Mouse (Mus musculus): ENCODE results near the gene Galnt9. TPM values are rescaled to one million over a fixed set of nuclear protein-coding genes. Genes with fewer than 3 reads are reported as not detected.

Galnt9 gene
- polyA plus RNA-seq, 1 experiment from 2014 or later = 14.2 TPM

- H3K4me1 ChIP-seq = peaks cover 11% of the 10 kb centered on the region; the same call in 1 of the 2 replicates
These were observed 51.2 kb downstream of the Galnt9 start for GRCm38 (mm10) chr5:110595341-110595740.

GRCm38 (mm10) chr5:110596086-110596780, 52.1 kb downstream of the Galnt9 start:
- Histone ChIP-seq H3K4me1 (peaks cover 11% of the 10 kb centered on the region; the same call in 1 of the 2 replicates), H3K27ac (replicated peaks) (no peak overlapping the region), H3K27me3 (no peaks in the 10 kb centered on the region), H3K9me3 (no peaks in the 10 kb centered on the region), H3K4me2 (replicated peaks) (no peak overlapping the region), H3K4me3 (no peak overlapping the region), H3K9ac (replicated peaks) (no peak overlapping the region), H3K36me3 (no peaks in the 10 kb centered on the region)
- 90% methylated on average over 15 of the region's 15 CpGs for WGBS
- no peak for ATAC-seq (replicated peaks)

More at GRCm38 (mm10) chr5:110595341-110595740, 51.2 kb downstream of the Galnt9 start:
- Histone ChIP-seq H3K4me2 (replicated peaks) (no peak overlapping the region), H3K27me3 (no peaks in the 10 kb centered on the region), H3K9ac (replicated peaks) (no peak overlapping the region), H3K36me3 (no peaks in the 10 kb centered on the region), H3K4me3 (no peak overlapping the region), H3K27ac (replicated peaks) (no peak overlapping the region), H3K9me3 (no peaks in the 10 kb centered on the region)
- no peak for ATAC-seq (replicated peaks)
- 89% methylated on average over 10 of the region's 10 CpGs for WGBS

- H3K36me3 ChIP-seq = no peaks in the 10 kb centered on the region
- WGBS = 58% methylated on average over 2 of the region's 2 CpGs
- no peaks in the 10 kb centered on the region for H3K27me3 ChIP-seq
- H3K4me1 ChIP-seq = peaks cover 11% of the 10 kb centered on the region; the same call in 1 of the 2 replicates
- no peak overlapping the region for H3K27ac ChIP-seq (replicated peaks)
- ATAC-seq (replicated peaks) = no peak
- H3K9me3 ChIP-seq = no peaks in the 10 kb centered on the region
- H3K4me3 ChIP-seq = no peak overlapping the region
- no peak overlapping the region for H3K4me2 ChIP-seq (replicated peaks)
- no peak overlapping the region for H3K9ac ChIP-seq (replicated peaks)
These were observed 53.3 kb downstream of the Galnt9 start for GRCm38 (mm10) chr5:110597502-110597901.

DNA sequence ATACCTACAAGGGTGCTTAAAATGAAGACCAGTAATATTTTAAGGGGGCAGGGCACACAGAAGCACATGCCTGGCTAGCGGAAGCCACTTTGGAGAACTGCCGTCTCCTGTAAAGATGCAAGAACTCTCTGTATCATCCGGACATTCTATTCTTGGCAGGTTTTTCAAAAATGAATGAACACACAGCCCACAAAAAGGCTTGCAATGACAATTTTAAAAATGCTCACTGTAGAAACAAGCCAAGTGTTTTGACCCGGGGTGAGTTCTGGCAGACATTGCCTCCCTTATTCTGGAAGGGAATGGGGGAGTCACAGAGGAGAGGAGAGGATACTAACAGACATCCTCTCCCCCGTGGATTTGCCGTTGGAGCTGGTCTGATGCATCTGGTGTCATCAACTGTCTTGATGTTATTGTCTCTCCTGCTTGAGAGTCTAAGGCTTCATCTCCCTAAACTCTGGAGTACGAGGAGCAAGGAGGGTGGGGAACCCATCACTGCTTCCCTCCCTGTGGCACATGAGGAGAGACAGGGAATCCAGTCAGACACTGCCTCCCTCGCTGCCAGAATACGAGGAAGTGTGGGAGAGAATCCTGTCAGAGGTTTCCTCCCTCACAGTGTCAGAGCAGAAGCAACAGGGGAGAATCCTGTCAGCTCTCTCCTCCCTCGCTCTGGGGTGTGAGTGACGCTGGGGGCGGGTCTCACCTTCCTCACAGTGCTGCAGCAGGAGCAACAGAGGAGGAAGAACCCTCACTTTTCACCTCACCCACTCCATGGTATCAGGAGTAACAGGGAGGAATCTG, 54.3 kb downstream of the Galnt9 start:
- Histone ChIP-seq H3K27ac (replicated peaks) (no peak overlapping the region), H3K4me3 (no peak overlapping the region), H3K9me3 (no peaks in the 10 kb centered on the region), H3K4me2 (replicated peaks) (no peak overlapping the region), H3K9ac (replicated peaks) (no peak overlapping the region), H3K4me1 (peaks cover 11% of the 10 kb centered on the region; the same call in 1 of the 2 replicates), H3K36me3 (no peaks in the 10 kb centered on the region), H3K27me3 (no peaks in the 10 kb centered on the region)
- ATAC-seq (replicated peaks) = no peak; the same call in 1 of the 2 replicates
- 34% methylated on average over 12 of the region's 12 CpGs for WGBS

DNA sequence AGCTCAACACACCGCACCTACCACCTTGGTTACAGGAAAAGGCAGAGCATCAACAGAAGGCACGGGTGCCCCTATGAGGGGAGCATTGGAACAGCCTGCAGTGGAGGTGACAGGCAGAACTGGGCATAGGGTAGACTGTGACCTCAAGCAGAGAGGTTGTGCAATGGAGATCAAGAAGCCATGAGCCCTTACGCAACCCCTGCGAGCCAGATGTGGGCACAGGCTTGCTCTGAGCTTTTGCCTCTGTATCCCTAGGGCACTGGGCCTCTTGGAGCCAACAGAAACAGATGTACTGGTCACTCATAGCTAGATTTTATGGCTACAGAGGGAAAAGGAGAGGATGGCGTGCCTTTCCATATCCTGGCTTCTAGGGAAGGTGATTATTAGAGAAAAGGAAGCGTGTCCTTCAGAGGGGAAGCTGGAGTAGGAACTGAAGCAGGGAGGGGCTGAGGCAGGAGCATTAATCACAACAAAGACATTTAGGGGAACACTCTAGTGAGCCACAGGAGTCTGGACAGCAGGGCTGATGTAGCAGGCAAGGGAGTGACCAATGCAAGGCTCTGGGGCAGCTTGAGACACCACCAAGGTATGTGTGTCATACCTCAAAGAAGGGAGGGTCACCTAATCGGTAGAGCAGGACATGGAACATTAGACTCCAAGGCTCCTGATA, 59.0 kb downstream of the Galnt9 start:
- Histone ChIP-seq H3K27ac (replicated peaks) (no peak overlapping the region), H3K4me2 (replicated peaks) (no peak overlapping the region), H3K36me3 (no peaks in the 10 kb centered on the region), H3K4me3 (no peak overlapping the region), H3K9me3 (no peaks in the 10 kb centered on the region), H3K27me3 (no peaks in the 10 kb centered on the region), H3K9ac (replicated peaks) (no peak overlapping the region), H3K4me1 (peaks cover 8% of the 10 kb centered on the region; the same call in 1 of the 2 replicates)
- no peak for ATAC-seq (replicated peaks)
- 90% methylated on average over 7 of the region's 7 CpGs for WGBS

DNA sequence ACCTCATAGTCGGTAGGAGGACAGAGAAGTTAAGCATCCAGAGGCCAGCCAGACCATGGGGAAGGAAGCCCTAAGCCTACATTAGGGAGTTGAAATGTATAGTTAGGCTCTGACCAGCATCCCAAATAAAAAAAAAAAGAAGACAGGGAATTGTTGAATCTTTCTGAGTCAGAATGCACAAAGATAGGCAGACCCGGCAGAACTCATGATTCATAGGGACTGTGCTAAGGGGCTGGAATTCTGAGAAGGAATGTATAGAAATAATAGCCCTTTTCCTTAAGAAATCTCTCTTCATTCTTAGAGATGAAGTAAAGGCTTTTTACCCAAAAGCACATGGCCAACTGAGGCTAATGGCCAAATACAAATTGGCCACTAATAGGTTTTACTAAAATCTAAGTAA, 60.2 kb downstream of the Galnt9 start:
- 90% methylated on average over 2 of the region's 2 CpGs for WGBS
- no peak for ATAC-seq (replicated peaks)

DNA sequence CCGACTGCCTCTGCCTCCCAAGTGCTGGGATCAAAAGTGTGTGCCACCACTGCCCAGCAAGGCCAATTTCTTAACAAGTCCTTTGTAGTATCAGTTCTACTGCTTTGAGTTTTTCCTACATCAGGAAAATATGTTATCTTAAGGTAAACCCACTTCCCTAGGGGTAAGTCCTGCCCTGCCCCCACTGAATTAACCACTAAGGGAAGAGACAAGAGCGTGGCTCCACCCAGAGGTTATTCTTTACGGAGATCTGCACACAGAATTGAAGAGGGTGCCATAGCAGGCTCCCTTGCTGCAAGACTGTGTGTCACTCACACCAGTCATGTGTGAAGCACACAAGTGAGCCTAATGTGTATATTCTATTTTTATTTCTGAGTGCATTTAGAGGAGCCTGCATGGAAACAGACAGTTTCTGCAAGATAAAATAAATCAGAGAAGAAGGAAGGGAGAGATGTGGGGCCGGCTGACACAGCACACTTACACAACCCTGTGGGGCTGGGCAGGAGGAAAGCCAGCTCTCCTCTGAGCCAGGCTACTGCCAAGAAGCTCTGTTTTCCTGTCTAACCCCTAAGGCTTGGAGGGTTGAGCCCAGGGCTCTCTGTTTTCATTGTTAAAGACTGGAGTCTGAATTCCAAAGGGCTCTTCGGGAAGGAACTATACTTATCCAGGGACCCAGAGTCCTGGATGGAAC, 61.5 kb downstream of the Galnt9 start:
- ATAC-seq (replicated peaks) = no peak
- Histone ChIP-seq H3K4me1 (peaks cover 7% of the 10 kb centered on the region; the same call in 1 of the 2 replicates), H3K9ac (replicated peaks) (no peak overlapping the region), H3K4me3 (no peak overlapping the region), H3K36me3 (no peaks in the 10 kb centered on the region), H3K27me3 (no peaks in the 10 kb centered on the region), H3K4me2 (replicated peaks) (no peak overlapping the region), H3K9me3 (no peaks in the 10 kb centered on the region), H3K27ac (replicated peaks) (no peak overlapping the region)
- 56% methylated on average over 5 of the region's 5 CpGs for WGBS

More for the DNA sequence above, 60.2 kb downstream of the Galnt9 start:
- Histone ChIP-seq H3K9ac (replicated peaks) (no peak overlapping the region), H3K27me3 (no peaks in the 10 kb centered on the region), H3K9me3 (no peaks in the 10 kb centered on the region), H3K4me2 (replicated peaks) (no peak overlapping the region), H3K36me3 (no peaks in the 10 kb centered on the region), H3K4me1 (no peaks in the 10 kb centered on the region), H3K4me3 (no peak overlapping the region), H3K27ac (replicated peaks) (no peak overlapping the region)

DNA sequence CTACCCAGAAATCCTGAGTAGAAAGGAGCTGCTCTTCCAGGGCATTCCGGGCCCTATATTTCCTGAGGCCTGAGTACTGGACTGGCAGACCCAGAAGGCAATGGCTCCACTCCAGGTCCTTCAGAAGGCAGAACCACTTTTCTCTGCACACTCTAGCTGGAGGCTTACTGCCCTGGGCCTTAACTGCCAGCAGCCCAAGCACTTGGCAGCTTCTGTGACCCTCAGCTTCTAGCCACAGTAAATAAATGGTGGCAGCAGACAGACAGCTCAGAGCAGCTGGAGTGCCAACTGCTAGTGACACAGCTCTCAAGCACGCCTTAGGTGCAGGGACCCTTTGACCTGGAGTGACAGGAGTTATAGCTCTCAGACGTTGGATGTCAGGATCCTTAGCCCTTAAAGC, 63.6 kb downstream of the Galnt9 start:
- no peaks in the 10 kb centered on the region for H3K36me3 ChIP-seq
- peaks cover 17% of the 10 kb centered on the region for H3K4me1 ChIP-seq
- no peaks in the 10 kb centered on the region for H3K9me3 ChIP-seq
- H3K27ac ChIP-seq (replicated peaks) = no peak overlapping the region
- no peak overlapping the region for H3K4me3 ChIP-seq
- 67% methylated on average over 3 of the region's 3 CpGs for WGBS
- H3K4me2 ChIP-seq (replicated peaks) = no peak overlapping the region
- H3K27me3 ChIP-seq = no peaks in the 10 kb centered on the region
- no peak for ATAC-seq (replicated peaks)
- H3K9ac ChIP-seq (replicated peaks) = no peak overlapping the region

GRCm38 (mm10) chr5:110608336-110608735, 64.2 kb downstream of the Galnt9 start:
- WGBS = 63% methylated on average over 6 of the region's 6 CpGs
- Histone ChIP-seq H3K4me3 (no peak overlapping the region), H3K9me3 (no peaks in the 10 kb centered on the region)

DNA sequence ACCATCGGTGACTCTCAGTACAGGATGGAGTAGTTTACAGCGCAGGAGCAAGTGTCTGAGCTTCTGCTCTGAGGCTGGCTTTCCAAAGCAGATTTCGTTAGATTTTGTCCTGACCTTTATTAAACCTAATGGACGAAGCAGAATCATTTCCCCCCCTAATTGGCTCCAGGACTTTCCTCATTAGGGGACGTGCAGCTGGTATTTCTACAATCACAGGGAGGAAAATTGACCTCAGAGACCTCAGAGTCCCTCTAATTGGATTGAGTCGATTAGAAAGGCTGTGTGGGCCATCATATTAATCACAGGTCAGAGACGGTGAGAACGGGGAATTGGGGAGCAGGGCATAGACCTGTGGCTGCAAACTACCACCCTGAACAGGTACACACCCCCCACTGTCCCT, 64.8 kb downstream of the Galnt9 start:
- no peak overlapping the region for H3K4me2 ChIP-seq (replicated peaks)
- no peak for ATAC-seq (replicated peaks)
- 14% methylated on average over 8 of the region's 8 CpGs for WGBS
- no peak overlapping the region for H3K27ac ChIP-seq (replicated peaks)
- H3K9me3 ChIP-seq = no peaks in the 10 kb centered on the region
- H3K9ac ChIP-seq (replicated peaks) = no peak overlapping the region
- H3K27me3 ChIP-seq = no peaks in the 10 kb centered on the region
- peaks cover 17% of the 10 kb centered on the region for H3K4me1 ChIP-seq
- no peaks in the 10 kb centered on the region for H3K36me3 ChIP-seq
- H3K4me3 ChIP-seq = no peak overlapping the region

More at GRCm38 (mm10) chr5:110608336-110608735, 64.2 kb downstream of the Galnt9 start:
- ATAC-seq (replicated peaks) = no peak
- no peak overlapping the region for H3K9ac ChIP-seq (replicated peaks)
- peaks cover 17% of the 10 kb centered on the region for H3K4me1 ChIP-seq
- no peaks in the 10 kb centered on the region for H3K27me3 ChIP-seq
- H3K4me2 ChIP-seq (replicated peaks) = no peak overlapping the region
- H3K27ac ChIP-seq (replicated peaks) = no peak overlapping the region
- H3K36me3 ChIP-seq = no peaks in the 10 kb centered on the region

GRCm38 (mm10) chr5:110609425-110609824, 65.3 kb downstream of the Galnt9 start:
- Histone ChIP-seq H3K4me2 (replicated peaks) (no peak overlapping the region), H3K4me3 (no peak overlapping the region), H3K9me3 (no peaks in the 10 kb centered on the region), H3K36me3 (no peaks in the 10 kb centered on the region), H3K27ac (replicated peaks) (no peak overlapping the region), H3K9ac (replicated peaks) (no peak overlapping the region), H3K27me3 (no peaks in the 10 kb centered on the region), H3K4me1 (peaks cover 17% of the 10 kb centered on the region)
- ATAC-seq (replicated peaks) = no peak
- WGBS = 82% methylated on average over 3 of the region's 3 CpGs
